Mouse (Mus musculus): ENCODE results near the gene Fam241b. TPM values are rescaled to one million over a fixed set of nuclear protein-coding genes. Genes with fewer than 3 reads are reported as not detected.

The Fam241b gene
- 51.5 and 57.8 TPM in 2 replicates for polyA plus RNA-seq (2014; fragmentation: Nextera tagmentation; extraction: Ambion mirVana)

- DNase-seq (ENCODE audit: low spot score): no peak
- WGBS: 70% methylated on average over 8 of the region's 8 CpGs
- ATAC-seq: no peak
Measured at GRCm38 (mm10) chr10:62143820-62144219, at the start of gene Fam241b. Fam241b (minus strand) TSS chr10:62143920.

GRCm38 (mm10) chr10:62192701-62193157 lies 49.0 kb upstream of the Fam241b start:
- DNase-seq (ENCODE audit: low spot score) (peak; percentile 72), ATAC-seq (peak; percentile 53; the same call in 1 of the 2 replicates)
- WGBS: 48% methylated on average over 9 of the region's 9 CpGs
- H3K4me2 ChIP-seq (ENCODE audit: low read length): no peak overlapping the region
- no peak overlapping the region for H3K4me3 ChIP-seq (ENCODE audit: low read depth, low read length)
- no peaks in the 10 kb centered on the region for H3K9me3 ChIP-seq (replicated peaks; ENCODE audit: control insufficient read depth, low read length)
- H3K27ac ChIP-seq (ENCODE audit: low read depth, low read length): no peak overlapping the region
- H3K4me1 ChIP-seq (ENCODE audit: control insufficient read depth, insufficient read depth, low read length): peaks cover 17% of the 10 kb centered on the region
- H3K27me3 ChIP-seq (replicated peaks; ENCODE audit: control insufficient read depth, insufficient read depth, low read length): no peaks in the 10 kb centered on the region
- H3K9ac ChIP-seq (ENCODE audit: low read length): no peak overlapping the region
- H3K36me3 ChIP-seq (ENCODE audit: control insufficient read depth, insufficient read depth, low read length): no peaks in the 10 kb centered on the region

More at GRCm38 (mm10) chr10:62143820-62144219, at the start of gene Fam241b:
- H3K4me2 ChIP-seq (ENCODE audit: low read length): no peak within 1 kb of the TSS
- H3K36me3 ChIP-seq (ENCODE audit: control insufficient read depth, insufficient read depth, low read length): no peaks in the 10 kb centered on the region
- no peak within 1 kb of the TSS for H3K27ac ChIP-seq (ENCODE audit: low read depth, low read length)
- H3K9ac ChIP-seq (ENCODE audit: low read length): no peak within 1 kb of the TSS
- no peaks in the 10 kb centered on the region for H3K9me3 ChIP-seq (replicated peaks; ENCODE audit: control insufficient read depth, low read length)
- no peak within 1 kb of the TSS for H3K4me3 ChIP-seq (ENCODE audit: low read depth, low read length)
- H3K27me3 ChIP-seq (replicated peaks; ENCODE audit: control insufficient read depth, insufficient read depth, low read length): no peaks in the 10 kb centered on the region
- H3K4me1 ChIP-seq (ENCODE audit: control insufficient read depth, insufficient read depth, low read length): no peaks in the 10 kb centered on the region

DNA sequence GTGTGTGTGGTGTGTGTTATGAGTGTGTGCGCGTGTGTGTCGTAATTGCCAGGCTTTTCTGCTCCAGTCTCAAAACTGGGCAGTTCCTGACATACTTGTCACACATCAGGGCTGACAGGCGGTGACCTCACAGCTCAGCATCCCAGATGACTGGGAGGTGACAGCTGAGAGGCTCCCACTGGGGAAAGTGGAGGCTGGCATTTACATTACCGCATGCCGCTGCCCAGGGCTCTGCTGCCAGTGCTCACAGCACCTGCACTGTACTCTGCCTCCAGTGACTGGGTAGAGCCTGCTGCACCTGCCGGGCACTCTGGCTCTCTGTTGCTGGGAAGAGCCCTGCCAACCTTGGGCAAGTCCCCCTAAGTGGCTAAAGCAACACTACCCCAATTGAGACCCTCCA lies 47.1 kb upstream of the Fam241b start:
- no peak for ATAC-seq
- no peaks in the 10 kb centered on the region for H3K27me3 ChIP-seq (replicated peaks; ENCODE audit: control insufficient read depth, insufficient read depth, low read length)
- H3K36me3 ChIP-seq (ENCODE audit: control insufficient read depth, insufficient read depth, low read length): no peaks in the 10 kb centered on the region
- H3K9me3 ChIP-seq (replicated peaks; ENCODE audit: control insufficient read depth, low read length): no peaks in the 10 kb centered on the region
- H3K27ac ChIP-seq (ENCODE audit: low read depth, low read length): no peak overlapping the region
- WGBS: 89% methylated on average over 7 of the region's 7 CpGs
- H3K4me1 ChIP-seq (ENCODE audit: control insufficient read depth, insufficient read depth, low read length): peaks cover 17% of the 10 kb centered on the region
- H3K4me3 ChIP-seq (ENCODE audit: low read depth, low read length): no peak overlapping the region
- no peak overlapping the region for H3K9ac ChIP-seq (ENCODE audit: low read length)
- DNase-seq (ENCODE audit: low spot score): no peak
- H3K4me2 ChIP-seq (ENCODE audit: low read length): no peak overlapping the region

GRCm38 (mm10) chr10:62189910-62190309 lies 46.2 kb upstream of the Fam241b start:
- Histone ChIP-seq H3K36me3 (ENCODE audit: control insufficient read depth, insufficient read depth, low read length) (no peaks in the 10 kb centered on the region), H3K4me2 (ENCODE audit: low read length) (no peak overlapping the region), H3K27ac (ENCODE audit: low read depth, low read length) (no peak overlapping the region), H3K4me1 (ENCODE audit: control insufficient read depth, insufficient read depth, low read length) (peaks cover 11% of the 10 kb centered on the region; the same call in 1 of the 2 replicates), H3K4me3 (ENCODE audit: low read depth, low read length) (no peak overlapping the region), H3K9ac (ENCODE audit: low read length) (no peak overlapping the region), H3K27me3 (replicated peaks; ENCODE audit: control insufficient read depth, insufficient read depth, low read length) (no peaks in the 10 kb centered on the region), H3K9me3 (replicated peaks; ENCODE audit: control insufficient read depth, low read length) (no peaks in the 10 kb centered on the region)
- DNase-seq (ENCODE audit: low spot score) (no peak), ATAC-seq (no peak)
- WGBS: 86% methylated on average over 4 of the region's 4 CpGs

DNA sequence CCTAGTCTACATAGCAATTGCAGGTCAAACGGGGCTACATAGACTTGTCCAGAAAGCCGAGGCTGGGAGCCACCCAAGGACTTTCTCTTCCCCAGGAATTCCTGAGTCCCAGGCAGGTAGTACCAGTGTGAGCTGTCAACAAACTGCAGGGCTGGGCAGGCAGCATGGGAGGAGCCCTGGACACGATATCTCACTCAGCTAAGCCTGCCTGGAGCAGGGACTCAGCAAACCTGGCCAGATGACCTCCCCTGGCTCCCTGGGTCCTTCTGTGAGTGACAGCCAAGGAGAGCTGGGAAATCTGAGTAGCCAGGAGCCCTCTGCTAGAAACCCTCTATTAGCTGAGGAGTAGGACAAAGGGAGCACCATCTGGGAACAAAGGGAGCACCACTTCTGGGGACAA lies 45.6 kb upstream of the Fam241b start:
- 69% methylated on average over 3 of the region's 3 CpGs for WGBS
- Histone ChIP-seq H3K36me3 (ENCODE audit: control insufficient read depth, insufficient read depth, low read length) (no peaks in the 10 kb centered on the region), H3K27ac (ENCODE audit: low read depth, low read length) (no peak overlapping the region), H3K4me3 (ENCODE audit: low read depth, low read length) (no peak overlapping the region), H3K4me2 (ENCODE audit: low read length) (no peak overlapping the region), H3K27me3 (replicated peaks; ENCODE audit: control insufficient read depth, insufficient read depth, low read length) (no peaks in the 10 kb centered on the region), H3K9me3 (replicated peaks; ENCODE audit: control insufficient read depth, low read length) (no peaks in the 10 kb centered on the region), H3K4me1 (ENCODE audit: control insufficient read depth, insufficient read depth, low read length) (0 out of 2 replicates have a peak, but pooled peaks cover 8% of the 10 kb centered on the region), H3K9ac (ENCODE audit: low read length) (no peak overlapping the region)
- DNase-seq (ENCODE audit: low spot score) (no peak), ATAC-seq (no peak)

GRCm38 (mm10) chr10:62186882-62187281 lies 43.2 kb upstream of the Fam241b start:
- no peaks in the 10 kb centered on the region for H3K9me3 ChIP-seq (replicated peaks; ENCODE audit: control insufficient read depth, low read length)
- no peak overlapping the region for H3K4me3 ChIP-seq (ENCODE audit: low read depth, low read length)
- H3K27me3 ChIP-seq (replicated peaks; ENCODE audit: control insufficient read depth, insufficient read depth, low read length): no peaks in the 10 kb centered on the region
- no peak overlapping the region for H3K27ac ChIP-seq (ENCODE audit: low read depth, low read length)
- no peaks in the 10 kb centered on the region for H3K36me3 ChIP-seq (ENCODE audit: control insufficient read depth, insufficient read depth, low read length)
- H3K4me2 ChIP-seq (ENCODE audit: low read length): no peak overlapping the region
- 20% methylated on average over 7 of the region's 7 CpGs for WGBS
- no peaks in the 10 kb centered on the region for H3K4me1 ChIP-seq (ENCODE audit: control insufficient read depth, insufficient read depth, low read length)
- ATAC-seq (peak; percentile 42; the same call in 1 of the 2 replicates), DNase-seq (ENCODE audit: low spot score) (peak; percentile 85)
- no peak overlapping the region for H3K9ac ChIP-seq (ENCODE audit: low read length)

DNA sequence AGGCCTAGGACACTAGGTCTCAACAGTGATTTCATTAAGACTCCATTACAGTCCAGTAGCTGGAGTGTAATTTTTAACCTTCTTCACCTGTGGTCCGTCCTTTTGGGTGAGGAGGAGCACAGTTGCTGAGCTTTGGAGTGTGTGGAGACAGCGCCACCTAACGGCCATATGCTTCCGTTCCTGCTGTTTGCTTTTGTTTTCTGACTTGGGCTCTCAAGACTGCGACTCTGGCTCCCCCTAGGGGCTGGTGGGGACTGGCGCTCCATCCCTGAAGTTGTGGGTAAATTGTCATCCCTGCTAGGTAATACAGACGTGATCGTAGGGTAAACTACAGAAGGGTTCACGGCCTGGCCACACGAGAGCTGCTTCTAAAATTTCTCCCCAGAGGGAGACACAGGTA lies 39.3 kb upstream of the Fam241b start:
- peak; percentile 83 for ATAC-seq
- no peak overlapping the region for H3K9ac ChIP-seq (ENCODE audit: low read length)
- H3K4me3 ChIP-seq (ENCODE audit: low read depth, low read length): no peak overlapping the region
- H3K36me3 ChIP-seq (ENCODE audit: control insufficient read depth, insufficient read depth, low read length): no peaks in the 10 kb centered on the region
- H3K4me1 ChIP-seq (ENCODE audit: control insufficient read depth, insufficient read depth, low read length): no peaks in the 10 kb centered on the region
- WGBS: 3% methylated on average over 10 of the region's 10 CpGs
- no peaks in the 10 kb centered on the region for H3K9me3 ChIP-seq (replicated peaks; ENCODE audit: control insufficient read depth, low read length)
- H3K27me3 ChIP-seq (replicated peaks; ENCODE audit: control insufficient read depth, insufficient read depth, low read length): no peaks in the 10 kb centered on the region
- H3K4me2 ChIP-seq (ENCODE audit: low read length): no peak overlapping the region
- no peak overlapping the region for H3K27ac ChIP-seq (ENCODE audit: low read depth, low read length)
- DNase-seq (ENCODE audit: low spot score): peak; percentile 97

DNA sequence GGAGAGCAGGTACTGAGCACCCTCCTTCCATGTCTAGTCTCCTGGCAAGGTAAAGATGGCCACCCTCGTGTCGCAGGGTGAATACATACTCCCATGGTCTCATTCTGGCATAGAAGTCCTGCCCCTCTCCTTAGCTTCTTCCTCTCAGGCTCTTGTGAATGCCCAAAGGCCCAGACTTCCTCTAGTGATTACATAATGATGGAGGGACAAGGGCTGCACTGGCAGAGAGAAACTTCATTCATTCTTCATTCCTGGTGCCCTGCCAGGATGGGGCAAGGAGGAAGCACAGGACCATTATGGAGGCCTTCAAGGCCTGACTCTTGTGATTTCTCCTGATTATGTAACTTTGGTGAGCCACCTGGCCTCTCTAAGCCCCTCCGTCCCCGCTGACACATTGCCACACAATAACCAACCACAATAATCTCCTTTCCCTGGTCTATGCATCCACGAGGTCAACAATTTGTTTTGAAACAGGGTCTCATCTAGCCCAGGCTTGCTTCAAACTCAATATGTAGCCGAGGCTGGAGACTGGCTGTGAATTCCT lies 38.8 kb upstream of the Fam241b start:
- Histone ChIP-seq H3K27ac (ENCODE audit: low read depth, low read length) (no peak overlapping the region), H3K27me3 (replicated peaks; ENCODE audit: control insufficient read depth, insufficient read depth, low read length) (no peaks in the 10 kb centered on the region), H3K4me1 (ENCODE audit: control insufficient read depth, insufficient read depth, low read length) (no peaks in the 10 kb centered on the region), H3K4me3 (ENCODE audit: low read depth, low read length) (no peak overlapping the region), H3K36me3 (ENCODE audit: control insufficient read depth, insufficient read depth, low read length) (no peaks in the 10 kb centered on the region), H3K4me2 (ENCODE audit: low read length) (no peak overlapping the region), H3K9me3 (replicated peaks; ENCODE audit: control insufficient read depth, low read length) (no peaks in the 10 kb centered on the region), H3K9ac (ENCODE audit: low read length) (no peak overlapping the region)
- no peak; the same call in 1 of the 2 replicates for ATAC-seq
- WGBS: 78% methylated on average over 6 of the region's 6 CpGs
- DNase-seq (ENCODE audit: low spot score): no peak

GRCm38 (mm10) chr10:62181701-62182100 lies 38.0 kb upstream of the Fam241b start:
- Histone ChIP-seq H3K9me3 (replicated peaks; ENCODE audit: control insufficient read depth, low read length) (no peaks in the 10 kb centered on the region), H3K27me3 (replicated peaks; ENCODE audit: control insufficient read depth, insufficient read depth, low read length) (no peaks in the 10 kb centered on the region), H3K9ac (ENCODE audit: low read length) (no peak overlapping the region), H3K27ac (ENCODE audit: low read depth, low read length) (no peak overlapping the region), H3K36me3 (ENCODE audit: control insufficient read depth, insufficient read depth, low read length) (no peaks in the 10 kb centered on the region), H3K4me3 (ENCODE audit: low read depth, low read length) (no peak overlapping the region), H3K4me2 (ENCODE audit: low read length) (no peak overlapping the region), H3K4me1 (ENCODE audit: control insufficient read depth, insufficient read depth, low read length) (no peaks in the 10 kb centered on the region)
- DNase-seq (ENCODE audit: low spot score): no peak
- no peak for ATAC-seq
- 46% methylated on average over 3 of the region's 3 CpGs for WGBS
